Mouse (Mus musculus) right cerebral cortex, adult 2 months (tissue): ENCODE measurements around the gene Ptpn14.

Experiments used
- DNase-seq, 2 experiments: peaks; one replicate each; pipeline ENCODE4 v3.0.0; 2021 to 2022; ENCODE audit warnings: low spot score in 2 of 2

Gene Ptpn14

DNA sequence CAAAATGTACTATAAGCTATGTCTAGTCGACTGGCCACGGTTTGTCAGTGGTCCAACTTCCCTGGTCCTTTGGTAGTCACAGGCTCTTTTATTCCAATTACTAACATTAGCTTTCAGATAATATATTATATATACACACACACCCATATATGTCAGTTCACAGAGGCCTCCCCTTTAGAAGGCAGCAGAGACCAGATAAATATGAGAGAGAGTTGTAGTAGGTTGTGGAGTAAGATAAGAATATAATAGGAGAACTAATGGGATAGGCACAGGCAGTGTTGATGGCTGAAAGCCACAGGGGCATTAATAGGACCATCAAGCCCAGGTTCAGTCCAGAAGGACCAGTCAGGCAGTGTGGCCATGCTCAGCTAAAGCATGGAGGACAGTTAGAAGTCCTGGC lies 80.4 kb downstream of the Ptpn14 start:
- DNase-seq = no peak

DNA sequence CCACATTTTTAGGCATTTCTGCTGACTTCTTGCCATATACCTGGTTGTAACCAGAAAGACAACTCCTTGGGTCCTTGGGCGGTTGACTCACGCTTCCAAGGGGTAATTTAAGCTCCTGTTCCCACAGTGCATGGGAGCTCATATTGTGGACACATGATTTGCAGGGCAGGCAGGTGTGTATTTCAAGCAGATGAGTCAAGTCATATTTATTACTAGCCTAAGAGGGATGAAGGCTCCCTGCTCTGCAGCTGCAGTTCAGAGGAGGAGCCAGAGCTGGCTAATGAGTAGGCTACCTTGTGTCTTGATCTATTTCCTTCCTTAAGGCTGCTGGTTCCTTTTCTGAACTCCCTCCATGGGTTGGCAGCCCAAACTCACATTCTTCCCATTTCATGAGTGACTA lies 83.7 kb downstream of the Ptpn14 start:
- no peak for DNase-seq

DNA sequence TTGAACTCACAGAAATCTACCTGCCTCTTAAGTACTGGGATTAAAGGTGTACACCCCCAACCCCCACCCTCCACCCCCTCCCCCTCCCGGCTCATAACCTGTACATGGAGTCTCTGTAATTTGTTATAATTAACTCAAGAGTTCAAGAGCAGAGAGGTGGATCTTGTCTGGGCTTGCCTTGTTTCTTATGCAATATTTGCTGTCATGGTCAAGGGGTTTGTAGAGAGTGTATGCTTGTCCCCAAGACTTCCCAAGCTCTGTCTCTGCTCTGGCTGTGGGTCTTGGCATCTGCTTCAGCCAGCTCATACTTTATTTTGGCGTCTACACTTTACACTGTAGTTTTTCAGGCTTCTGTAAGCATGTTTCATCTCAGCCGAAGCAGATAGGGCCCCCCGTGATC lies 86.3 kb downstream of the Ptpn14 start:
- no peak for DNase-seq

DNA sequence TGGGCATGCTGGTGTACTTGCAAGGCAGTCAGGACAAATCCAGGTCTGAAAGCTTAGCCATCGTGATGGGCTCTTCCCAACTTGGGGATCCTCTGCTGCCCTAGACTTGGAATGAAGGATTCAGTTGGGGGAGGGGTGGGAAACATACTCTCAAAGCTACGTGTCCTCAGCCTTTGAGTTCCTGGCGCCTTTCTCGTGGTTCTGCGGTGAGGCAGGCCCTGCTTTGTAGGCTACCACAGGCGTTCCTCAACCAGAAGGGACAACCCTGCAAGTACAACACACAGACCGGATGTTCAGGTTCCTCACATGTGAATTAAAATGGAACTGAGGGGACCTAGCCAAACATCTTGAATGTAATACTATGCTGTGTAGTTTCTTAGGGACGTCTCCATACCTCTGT lies 89.0 kb downstream of the Ptpn14 start:
- no peak for DNase-seq

DNA sequence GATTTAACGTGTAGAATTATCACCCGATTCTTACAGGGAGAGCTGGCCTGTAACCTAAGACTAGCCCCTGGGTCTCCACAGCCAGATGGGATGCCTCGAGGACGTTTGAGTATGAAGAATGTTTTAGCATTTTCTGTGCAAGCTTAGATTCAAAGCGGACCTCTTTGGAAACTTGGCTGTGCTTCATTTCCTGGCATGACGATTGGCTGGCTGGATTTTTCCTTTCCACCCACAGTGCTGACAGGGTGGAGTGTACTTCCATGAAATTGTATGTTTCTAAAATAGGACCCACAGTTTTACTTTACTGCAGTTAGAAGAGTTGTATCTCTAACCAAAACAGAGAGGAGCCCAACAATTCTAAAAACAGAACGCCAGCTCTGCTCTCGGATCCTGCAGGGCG lies 89.7 kb downstream of the Ptpn14 start:
- DNase-seq = peak; percentile 57 to 68

DNA sequence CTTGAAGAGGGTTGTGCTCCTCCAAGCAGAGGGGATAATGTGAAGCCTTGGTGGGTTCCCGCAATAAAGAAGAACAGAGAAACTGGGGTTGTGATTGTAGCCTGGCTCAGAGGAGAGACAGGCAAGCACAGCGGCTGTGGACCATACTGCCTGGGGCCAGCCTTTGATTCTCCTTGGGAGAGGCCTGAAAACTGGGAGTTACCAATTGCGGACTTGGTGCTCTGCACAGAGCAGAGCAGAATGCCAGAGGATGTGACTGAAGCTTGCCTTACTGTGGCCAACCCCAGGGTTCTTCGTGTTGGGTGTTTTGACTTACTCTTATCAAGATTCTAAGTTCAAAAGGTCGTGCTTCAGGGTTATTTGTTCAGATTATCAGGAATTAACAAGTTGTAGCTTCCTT lies 92.0 kb downstream of the Ptpn14 start:
- no peak for DNase-seq

DNA sequence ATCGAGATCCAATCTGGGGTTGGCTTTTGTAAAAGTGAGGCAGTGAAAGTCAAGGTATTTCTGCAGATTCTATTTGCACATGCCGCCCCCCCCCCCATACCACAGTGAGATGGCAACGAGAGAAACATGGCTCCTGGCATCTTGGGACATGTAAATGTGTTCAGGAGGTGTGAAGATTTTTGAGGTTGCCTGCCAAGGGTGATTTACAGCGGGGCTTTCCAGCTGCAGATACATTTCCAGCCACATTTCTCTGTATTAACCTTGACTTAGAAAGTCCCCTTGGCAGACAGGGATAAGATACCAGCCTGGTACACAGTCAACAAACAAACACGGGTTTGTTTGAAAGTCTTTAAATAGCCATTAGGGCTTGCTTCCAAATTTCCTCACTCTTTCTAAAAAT lies 96.4 kb downstream of the Ptpn14 start:
- DNase-seq = no peak

DNA sequence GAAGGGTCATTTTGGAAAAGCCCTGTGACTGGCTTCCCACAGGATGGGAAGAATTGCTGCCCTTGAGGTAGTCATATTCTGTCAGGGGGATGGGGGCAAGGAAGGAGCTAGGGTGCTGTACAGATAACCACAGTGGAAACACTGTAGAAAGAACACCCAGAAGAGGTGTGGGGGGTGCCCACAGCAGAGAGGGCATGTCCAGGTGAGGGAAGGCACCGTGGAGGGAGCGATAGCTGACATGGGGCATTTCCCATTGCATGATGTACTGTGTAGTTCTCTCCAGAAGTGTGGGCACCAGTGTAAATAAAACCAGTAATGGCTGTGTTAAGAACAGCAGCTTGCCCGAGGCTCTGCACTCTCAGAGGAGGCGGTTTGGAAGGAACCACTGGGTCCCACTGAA lies 102.3 kb downstream of the Ptpn14 start:
- no peak for DNase-seq

DNA sequence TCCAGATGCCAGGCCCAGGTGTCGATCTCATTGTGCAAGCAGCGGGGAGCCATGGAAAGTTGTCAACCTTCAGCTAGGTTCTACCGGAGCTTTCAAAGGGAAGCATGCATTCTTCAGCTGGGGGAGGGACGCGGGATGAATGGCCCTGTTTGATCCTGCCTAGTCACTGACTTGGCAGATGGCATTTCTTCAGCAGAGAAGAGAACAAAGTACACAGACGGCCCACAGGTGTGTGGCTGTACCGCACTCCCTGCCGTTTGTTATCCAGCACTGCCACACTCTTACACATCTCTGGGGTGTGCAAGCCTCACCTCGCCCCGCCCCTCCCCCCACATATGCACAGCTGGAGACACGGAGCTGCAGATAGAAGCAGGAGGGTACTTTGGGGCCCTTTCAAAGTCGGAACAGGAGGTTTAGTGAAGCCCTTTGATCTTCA lies 102.7 kb downstream of the Ptpn14 start:
- no peak for DNase-seq

DNA sequence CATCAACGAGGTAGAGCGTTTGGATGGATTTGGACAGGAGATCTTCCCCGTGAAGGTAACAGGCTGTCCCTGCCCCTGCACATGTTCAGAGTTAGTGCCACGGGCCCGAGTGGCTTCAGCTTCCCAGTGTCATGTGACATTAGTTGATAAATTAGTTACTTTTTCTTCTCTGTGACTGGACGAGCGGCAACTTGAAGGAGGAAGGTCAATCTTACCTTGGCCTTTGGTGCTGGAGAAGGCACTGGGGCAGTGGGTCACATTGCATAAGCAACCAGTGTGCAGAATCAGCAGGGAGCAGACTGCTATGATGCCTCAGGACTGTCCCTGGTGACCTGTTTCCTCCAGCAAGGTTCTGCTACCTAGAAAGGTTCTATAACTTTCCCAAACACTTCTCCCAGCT lies 105.3 kb downstream of the Ptpn14 start:
- no peak for DNase-seq

DNA sequence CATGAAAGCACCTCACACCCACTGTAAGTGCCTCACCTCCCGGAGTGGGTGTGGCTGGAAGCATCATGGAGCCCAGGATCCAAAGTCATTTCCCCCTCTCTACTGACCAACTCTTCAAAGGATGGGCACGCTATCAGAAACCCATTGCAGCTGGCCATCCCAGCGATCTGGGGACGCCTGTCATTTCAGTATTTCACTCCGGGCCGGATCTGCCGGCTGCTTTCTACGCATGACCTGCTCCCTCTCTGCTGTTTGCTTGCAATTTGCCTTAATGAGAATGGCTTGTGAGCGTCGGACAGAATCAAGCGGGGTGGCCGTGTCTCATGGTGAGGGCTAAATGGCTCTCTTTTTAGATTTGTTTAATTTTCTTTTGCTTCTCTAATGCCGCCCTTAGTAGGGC lies 106.1 kb downstream of the Ptpn14 start:
- DNase-seq = peak in 1 of 2 experiments; percentile 18

DNA sequence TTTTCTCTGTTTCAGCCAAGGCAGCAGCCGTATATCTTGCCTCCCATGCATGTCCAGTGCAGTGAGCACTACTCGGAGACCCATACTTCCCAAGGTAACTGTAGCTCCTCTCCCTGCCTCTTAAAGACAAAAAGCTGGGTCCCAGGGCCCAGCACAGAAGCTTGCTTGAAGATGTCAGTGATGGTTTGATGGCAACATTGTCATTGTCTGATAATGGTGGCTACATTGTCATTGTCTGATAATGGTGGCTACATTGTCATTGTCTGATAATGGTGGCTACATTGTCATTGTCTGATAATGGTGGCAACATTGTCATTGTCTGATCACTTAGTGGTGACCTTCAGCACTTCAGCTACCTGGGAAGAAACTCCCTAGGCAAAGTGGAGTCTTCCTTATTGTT lies 118.3 kb downstream of the Ptpn14 start:
- DNase-seq = no peak

DNA sequence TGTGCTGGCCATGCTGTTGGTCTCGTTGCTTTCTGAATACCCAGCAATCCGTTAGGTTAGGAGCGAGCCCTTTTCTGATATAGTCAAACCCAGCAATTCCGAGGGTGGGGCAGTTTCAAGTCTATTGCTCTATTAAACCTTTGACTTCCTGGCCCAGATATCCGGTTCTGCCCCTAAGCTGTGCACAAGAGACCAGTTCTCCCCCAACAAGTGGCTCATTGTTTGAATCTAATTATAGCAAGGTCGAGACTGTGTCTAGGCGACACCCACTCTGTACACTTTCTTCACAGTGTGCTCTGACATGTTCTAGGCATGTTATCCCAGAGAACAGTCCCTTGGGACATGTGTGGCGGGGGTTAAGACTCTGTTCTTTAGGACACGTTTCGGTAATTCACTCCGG lies 121.5 kb downstream of the Ptpn14 start:
- DNase-seq = no peak

DNA sequence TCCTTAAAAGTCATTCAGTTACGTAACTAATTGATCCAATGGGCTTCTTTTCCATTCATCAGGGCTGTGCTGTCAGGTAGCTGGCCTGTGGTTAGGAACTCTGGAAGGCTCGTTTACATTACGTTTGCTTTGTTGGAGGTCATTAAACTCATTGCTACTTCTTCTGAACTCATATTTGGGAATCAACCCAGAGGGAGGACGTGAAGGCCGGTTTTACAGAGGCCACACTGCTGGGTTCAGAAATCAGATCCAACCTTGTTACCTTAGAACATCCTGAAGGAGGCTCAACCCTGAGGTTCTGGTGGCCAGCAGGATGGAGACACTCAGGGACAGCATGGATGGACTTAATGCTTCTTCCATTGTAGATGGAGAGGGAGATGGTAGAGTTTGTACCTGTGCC lies 124.0 kb downstream of the Ptpn14 start:
- DNase-seq = no peak

DNA sequence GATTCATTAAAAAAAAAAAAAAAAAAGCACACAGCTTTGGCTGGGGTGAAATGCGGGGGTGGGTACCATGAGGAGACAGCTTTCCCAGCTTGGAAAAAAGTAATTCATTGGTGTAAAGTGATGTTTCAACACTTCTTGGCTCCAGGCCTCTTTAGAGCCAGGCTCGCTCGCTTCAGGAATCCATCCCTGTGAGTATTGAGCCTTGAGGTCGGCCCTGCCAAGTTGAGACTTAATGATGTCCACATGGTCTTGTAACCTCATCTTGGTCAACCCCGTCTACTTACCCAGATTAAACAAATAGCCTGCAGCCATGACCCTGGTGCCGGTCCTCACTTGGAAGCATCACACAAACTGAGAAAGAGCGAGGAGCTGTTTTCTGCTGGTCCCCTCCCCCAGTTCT lies 124.4 kb downstream of the Ptpn14 start:
- DNase-seq = no peak

DNA sequence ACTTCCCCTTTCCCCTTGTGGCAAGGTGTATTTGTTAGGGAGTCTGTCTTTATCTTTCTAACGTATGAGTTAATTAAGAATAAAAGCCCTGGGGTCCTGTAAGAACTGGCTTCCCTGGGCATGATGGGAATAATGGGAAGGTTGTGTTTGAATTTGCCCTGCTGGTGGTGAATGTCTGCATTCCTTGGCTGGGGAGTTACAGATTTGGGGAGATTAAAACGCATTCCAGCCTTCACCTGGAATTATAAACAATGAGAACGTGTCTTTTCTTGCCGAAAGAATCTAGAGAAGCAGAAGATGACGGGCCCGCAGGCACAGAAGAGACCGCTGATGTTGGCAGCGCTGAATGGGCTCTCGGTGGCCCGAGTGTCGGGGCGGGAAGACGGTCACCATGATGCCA lies 126.6 kb downstream of the Ptpn14 start:
- no peak for DNase-seq

DNA sequence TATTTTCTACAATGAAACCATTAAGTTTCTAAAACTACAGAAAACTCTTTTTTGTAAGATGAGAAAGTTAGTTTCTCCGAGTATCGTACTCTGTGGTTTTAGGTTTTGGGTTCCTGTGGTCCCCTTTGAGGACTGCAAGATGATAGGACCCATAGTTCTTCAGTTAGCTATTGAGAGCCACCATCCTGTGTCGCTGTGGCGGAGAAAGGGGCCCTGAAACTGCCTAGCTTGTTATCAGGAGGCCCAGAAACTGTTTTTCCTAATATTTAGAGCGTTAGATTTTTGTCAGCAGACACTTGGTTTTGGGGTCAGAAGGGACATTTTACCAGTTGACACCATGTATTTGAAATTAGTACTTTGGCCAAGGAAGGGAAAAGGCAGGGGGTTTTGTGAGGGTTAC lies 127.7 kb downstream of the Ptpn14 start:
- DNase-seq = no peak

DNA sequence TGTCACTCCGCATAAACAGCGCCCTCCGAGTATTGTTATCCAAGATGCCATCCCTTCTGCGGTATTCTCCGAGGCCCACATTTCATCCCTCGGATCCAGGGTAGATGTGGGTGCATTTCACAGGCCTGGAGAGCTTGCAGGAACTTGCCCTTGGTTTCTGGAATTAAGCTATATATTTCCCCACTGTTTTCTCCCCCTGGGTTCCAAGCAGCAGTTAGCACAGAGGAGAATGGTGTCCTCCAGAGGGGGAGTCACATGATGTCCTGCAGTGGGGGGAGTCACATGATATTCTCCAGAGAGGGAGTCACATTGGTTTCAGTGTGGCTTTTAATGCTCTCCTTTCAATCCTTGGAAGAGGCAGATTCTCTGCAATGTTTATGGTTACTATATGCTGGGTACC lies 130.3 kb downstream of the Ptpn14 start:
- no peak for DNase-seq

DNA sequence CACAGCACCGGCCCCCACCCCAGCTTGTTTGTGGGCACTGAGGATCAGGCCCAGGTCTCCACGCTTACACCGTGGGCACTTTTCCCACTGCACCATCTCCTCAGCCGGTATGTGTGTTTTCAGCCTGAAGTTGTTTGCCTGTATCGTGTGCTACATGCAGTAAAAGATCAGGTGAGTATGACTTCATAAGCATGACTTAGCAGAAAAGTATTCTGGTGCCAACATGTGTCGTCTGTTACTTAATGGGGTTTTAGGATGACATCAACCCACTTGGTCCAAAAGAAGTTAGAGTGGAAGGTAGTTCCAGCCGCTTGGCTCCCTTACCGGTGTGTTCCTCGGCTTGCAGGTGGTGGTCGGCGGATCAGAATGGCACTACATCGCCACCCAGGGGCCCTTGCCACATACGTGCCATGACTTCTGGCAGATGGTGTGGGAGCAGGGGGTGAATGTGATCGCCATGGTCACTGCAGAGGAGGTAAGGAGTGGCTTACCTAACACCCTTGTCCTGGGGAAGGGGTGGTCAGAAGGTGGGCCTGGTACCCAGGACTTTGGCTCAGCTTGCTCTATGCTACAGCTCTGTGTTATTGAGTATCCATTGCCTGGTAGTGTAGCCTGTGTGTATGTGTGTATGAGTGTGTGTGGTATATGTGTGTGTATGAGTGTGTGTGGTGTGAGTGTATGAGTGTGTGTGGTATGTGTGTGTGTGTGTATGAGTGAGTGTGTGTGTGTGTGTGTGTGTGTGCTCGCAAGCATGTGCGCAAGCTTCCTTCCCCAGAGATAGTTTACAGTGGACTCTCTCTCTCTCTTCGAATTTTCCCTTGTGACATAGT lies 132.3 kb downstream of the Ptpn14 start:
- no peak for DNase-seq

DNA sequence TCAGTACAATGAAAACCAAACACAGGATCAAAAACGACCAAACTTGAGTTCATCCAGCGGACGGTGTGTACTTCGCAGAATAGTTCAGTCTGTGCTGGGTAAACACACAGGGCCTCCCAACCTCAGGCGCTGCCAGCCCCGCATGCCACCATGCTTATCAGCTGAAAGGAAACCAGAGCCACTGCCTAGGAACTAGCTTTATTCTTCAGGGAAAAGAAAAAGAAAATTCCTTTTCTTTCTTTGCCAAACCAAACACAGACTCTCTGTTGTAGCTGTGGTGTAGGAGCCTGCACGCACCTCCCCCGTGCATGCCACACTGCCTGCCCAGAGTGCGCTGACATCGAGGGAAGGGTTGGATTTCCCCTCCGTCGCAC lies 132.9 kb downstream of the Ptpn14 start:
- DNase-seq = no peak

DNA sequence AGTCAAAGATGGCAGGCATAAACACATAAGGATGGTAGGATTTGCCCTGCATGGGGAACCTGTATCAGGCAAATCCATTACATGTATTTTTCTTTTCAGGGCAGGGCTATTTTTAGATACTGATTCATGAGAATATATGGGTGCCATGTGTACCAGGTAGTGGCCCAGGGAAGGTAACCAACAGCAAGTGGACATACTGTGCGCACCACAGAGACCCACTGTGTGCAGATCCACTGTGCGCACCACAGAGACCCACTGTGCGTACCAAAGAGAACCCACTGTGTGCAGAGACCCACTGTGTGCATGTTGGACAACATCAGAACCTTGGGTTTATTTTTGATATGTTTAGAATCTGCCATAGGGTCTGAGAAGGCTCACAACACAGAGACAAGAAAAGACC lies 135.7 kb downstream of the Ptpn14 start:
- no peak for DNase-seq

DNA sequence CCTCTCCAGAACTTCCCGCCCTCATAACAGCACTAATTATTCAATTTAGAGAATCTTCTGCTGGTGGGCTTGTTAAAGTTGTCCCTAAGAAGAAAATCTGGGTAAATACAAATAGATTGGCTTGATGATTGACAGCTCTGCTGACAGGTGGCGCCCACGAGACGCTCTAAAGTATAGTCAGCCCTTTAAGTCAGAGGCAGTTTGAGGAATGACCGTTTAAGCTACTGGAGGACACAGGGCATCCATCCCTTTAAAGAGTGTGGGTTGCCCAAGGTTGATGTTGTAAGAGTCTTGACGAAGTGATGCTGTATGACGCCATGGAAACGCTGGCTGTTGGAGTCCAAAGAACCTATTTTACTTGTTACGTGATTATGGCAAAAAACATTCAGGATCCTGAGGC lies 136.2 kb downstream of the Ptpn14 start:
- DNase-seq = no peak

DNA sequence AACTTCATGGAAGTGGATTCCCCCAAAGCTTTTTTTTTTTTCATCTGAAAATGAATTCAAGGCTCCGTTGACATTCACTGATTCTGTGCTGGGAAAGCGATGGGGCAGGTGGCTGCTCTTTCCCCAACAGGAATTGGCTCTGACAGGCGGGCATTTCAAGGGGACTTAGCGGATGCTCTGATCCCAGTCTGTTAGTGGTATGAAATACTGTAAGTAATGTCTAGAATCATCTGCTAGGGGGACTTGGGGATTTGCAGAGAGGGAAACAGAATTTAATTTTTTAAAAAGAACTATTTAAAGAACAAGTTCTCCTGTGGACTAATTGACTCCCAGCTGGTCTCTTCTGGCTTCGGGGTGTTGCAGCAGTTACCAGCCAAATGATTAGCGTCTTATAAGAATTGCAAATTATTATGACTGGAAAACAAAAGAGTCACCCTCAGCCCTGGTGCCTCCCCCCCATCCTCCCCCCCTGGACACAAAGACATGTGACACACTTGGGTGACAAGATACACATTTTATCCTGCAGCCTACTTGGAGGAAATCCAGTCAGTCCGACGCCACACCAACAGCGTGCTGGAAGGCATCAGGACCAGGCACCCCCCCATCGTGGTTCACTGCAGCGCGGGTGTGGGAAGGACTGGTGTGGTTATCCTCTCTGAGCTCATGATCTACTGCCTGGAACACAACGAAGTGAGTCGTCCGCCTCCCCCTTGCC lies 136.9 kb downstream of the Ptpn14 start:
- no peak for DNase-seq

DNA sequence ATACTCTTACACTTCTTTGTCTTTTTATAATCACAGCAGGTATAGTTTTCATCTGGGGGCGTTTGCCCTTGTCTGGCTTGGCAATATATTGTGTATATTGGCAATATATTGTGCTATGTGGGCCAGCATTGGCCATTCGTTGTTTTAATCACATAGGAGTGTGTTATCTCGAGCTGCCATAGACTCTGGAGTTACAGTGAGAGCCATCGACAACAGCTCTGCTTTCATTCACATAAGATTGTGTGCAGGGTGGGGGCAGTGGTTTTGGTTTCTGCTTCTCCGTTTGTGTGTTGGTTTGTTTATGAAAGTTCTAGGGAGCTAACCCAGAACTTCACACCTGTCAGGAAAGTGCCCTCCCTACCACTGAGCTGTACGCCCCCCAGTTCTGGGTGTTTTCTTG lies 138.6 kb downstream of the Ptpn14 start:
- DNase-seq = no peak
